Mouse (Mus musculus): ENCODE measurements around the gene Lrrc57.
A peak's percentile ranks its signal among the peaks of the same experiment; 100 is the strongest.
"Not testable (repeated sequence)": the region's sequence is repeated elsewhere in the genome, so short reads cannot be mapped to it uniquely, and the experiment has no call there.

Gene Lrrc57

GRCm38 (mm10) chr2:120597734-120598133 is 11.6 kb downstream of the Lrrc57 start:
- no peak for DNase-seq

- no peak for DNase-seq
These were observed 17.1 kb downstream of the Lrrc57 start for GRCm38 (mm10) chr2:120592227-120592626.

GRCm38 (mm10) chr2:120589759-120590158 is 19.6 kb downstream of the Lrrc57 start:
- no peak for DNase-seq

- no peak for DNase-seq
These were observed 31.0 kb downstream of the Lrrc57 start for GRCm38 (mm10) chr2:120578286-120578685.

GRCm38 (mm10) chr2:120577799-120578198 is 31.5 kb downstream of the Lrrc57 start:
- DNase-seq = no peak

GRCm38 (mm10) chr2:120575978-120576377 is 33.3 kb downstream of the Lrrc57 start:
- no peak for DNase-seq

- DNase-seq = no peak
These were observed 34.2 kb downstream of the Lrrc57 start for GRCm38 (mm10) chr2:120575121-120575520.

- DNase-seq = not testable (repeated sequence)
These were observed 37.2 kb downstream of the Lrrc57 start for GRCm38 (mm10) chr2:120572161-120572560.

- DNase-seq = no peak
These were observed 38.2 kb downstream of the Lrrc57 start for GRCm38 (mm10) chr2:120571081-120571480.

GRCm38 (mm10) chr2:120567798-120568320 is 41.5 kb downstream of the Lrrc57 start:
- no peak for DNase-seq

GRCm38 (mm10) chr2:120566886-120567797 is 42.2 kb downstream of the Lrrc57 start, which contains the start of gene Snap23:
Gene Snap23, plus strand, starts transcription at chr2:120567671.
- DNase-seq = peak; percentile 91

- DNase-seq = no peak
These were observed 44.0 kb downstream of the Lrrc57 start for GRCm38 (mm10) chr2:120565363-120565762.

- not testable (repeated sequence) for DNase-seq
These were observed 44.7 kb downstream of the Lrrc57 start for GRCm38 (mm10) chr2:120564548-120565188.

- peak; percentile 89 for DNase-seq
These were observed 45.9 kb downstream of the Lrrc57 start, which contains the start of gene Zfp106 for GRCm38 (mm10) chr2:120563235-120563990. Gene Zfp106, minus strand, starts transcription at chr2:120563843.

GRCm38 (mm10) chr2:120562859-120563234 is 46.5 kb downstream of the Lrrc57 start:
- DNase-seq = no peak

- DNase-seq = no peak
These were observed 47.8 kb downstream of the Lrrc57 start for GRCm38 (mm10) chr2:120561524-120561923.

- no peak for DNase-seq
These were observed 50.5 kb downstream of the Lrrc57 start for GRCm38 (mm10) chr2:120558813-120559212.

- DNase-seq = no peak
These were observed 52.5 kb downstream of the Lrrc57 start for GRCm38 (mm10) chr2:120556868-120557267.

Data from thymus, postnatal 25 days (tissue).